Mouse (Mus musculus): ENCODE measurements around the gene 4933428M09Rik.

DNA sequence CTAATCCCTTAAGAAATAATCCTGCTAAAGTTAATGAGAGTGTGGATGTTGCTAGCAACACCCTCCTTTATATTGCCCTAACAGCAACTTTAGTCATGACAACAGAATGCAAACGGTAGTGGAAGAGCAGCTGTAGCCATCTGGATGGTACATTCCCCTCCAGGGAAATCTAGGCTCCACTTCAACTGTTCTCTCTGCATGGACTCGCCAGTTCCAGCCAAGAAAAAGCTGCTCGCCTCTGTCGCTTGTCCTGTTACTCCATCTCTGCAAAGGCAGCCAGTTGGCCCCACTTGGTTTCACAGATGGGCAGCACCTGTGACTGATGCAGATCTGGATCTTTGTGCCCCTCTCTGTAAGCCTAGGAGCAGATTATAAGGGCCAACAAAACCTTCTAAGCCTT, 45.0 kb upstream of the 4933428M09Rik start:
- TF ChIP-seq CTCF (IDR thresholded peaks at IDR 0.05; ENCODE audit: extremely low read depth, insufficient read length, insufficient replicate concordance, low read depth, low read length) (no peak), POLR2A (IDR thresholded peaks at IDR 0.05; ENCODE audit: low read depth, low read length) (no peak)
